Mouse (Mus musculus): Measurements from ENCODE around the gene Etfb. TPM values are rescaled to one million over a fixed set of nuclear protein-coding genes. Genes with fewer than 3 reads are reported as not detected.
A peak's percentile ranks its signal among the peaks of the same experiment; 100 is the strongest.
"Not testable (repeated sequence)": the region's sequence is repeated elsewhere in the genome, so short reads cannot be mapped to it uniquely, and the experiment has no call there.

The Etfb gene
- 314 and 319 TPM in 2 replicates for polyA plus RNA-seq (2015; fragmentation: Nextera tagmentation; extraction: Ambion mirVana)

DNA sequence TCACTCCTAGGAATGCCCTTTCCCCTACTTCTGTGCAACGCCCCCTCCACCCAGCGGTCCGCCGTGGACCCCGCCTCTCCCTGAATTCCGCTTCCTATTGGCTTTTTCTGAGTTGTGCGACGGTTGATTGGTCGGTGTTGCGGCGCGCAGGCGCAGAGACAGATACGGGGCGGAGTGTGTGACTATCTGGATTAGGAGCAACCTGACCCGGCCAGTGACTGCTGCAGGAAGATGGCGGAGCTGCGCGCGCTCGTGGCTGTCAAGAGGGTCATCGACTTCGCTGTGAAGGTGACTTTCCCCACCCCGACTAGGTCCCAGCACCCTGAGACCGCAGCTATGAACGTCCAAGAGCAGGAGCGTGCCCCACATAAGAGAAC is at the start of gene Etfb, which contains the start of gene Gm45233:
Gene Etfb (plus strand): TSS at position 167 of the 377 bp plus-strand sequence.
Gene Gm45233 (plus strand): TSS at position 212 of the 377 bp plus-strand sequence.
- Histone ChIP-seq H3K4me2 (ENCODE audit: low read depth, low read length) (peak within 1 kb of the TSS; percentile 98), H3K4me1 (ENCODE audit: control insufficient read depth, low read depth, low read length) (peaks cover 28% of the 10 kb centered on the region), H3K4me3 (ENCODE audit: low read depth, low read length) (peak within 1 kb of the TSS; percentile 75), H3K27ac (ENCODE audit: low read length) (peak within 1 kb of the TSS; percentile 93), H3K9ac (ENCODE audit: low read depth, low read length) (peak within 1 kb of the TSS; percentile 63), H3K36me3 (ENCODE audit: control insufficient read depth, insufficient read depth) (no peaks in the 10 kb centered on the region), H3K27me3 (ENCODE audit: control insufficient read depth, insufficient read depth, low read depth, low read length) (no peaks in the 10 kb centered on the region), H3K9me3 (replicated peaks; ENCODE audit: control insufficient read depth, low read length) (no peaks in the 10 kb centered on the region)
- ATAC-seq (ENCODE audit: low read depth): peak; percentile 96
- 0% methylated on average over 27 of the region's 27 CpGs for WGBS (ENCODE audit: insufficient replicate concordance)

DNA sequence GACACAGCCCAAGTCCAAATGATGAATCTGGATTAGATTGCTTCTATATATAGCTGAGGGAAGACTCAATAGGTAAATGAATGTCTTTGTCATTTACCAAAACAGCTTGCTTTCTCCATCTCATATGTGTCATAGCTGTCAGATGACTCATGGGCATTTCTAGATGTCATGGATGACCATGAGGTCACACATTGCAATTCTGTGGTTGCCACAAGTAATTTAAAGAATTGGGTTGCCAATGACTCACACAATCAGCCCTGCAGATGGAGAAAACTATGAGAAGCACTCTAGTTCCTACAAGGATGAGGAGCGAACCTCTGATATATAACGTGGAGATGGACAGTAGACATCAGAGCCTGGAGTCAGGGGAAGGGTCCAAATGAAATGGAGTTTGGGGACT is 44.4 kb upstream of the Etfb start:
- WGBS (ENCODE audit: insufficient replicate concordance): 59% methylated on average over 2 of the region's 2 CpGs
- ATAC-seq (ENCODE audit: low read depth): no peak

DNA sequence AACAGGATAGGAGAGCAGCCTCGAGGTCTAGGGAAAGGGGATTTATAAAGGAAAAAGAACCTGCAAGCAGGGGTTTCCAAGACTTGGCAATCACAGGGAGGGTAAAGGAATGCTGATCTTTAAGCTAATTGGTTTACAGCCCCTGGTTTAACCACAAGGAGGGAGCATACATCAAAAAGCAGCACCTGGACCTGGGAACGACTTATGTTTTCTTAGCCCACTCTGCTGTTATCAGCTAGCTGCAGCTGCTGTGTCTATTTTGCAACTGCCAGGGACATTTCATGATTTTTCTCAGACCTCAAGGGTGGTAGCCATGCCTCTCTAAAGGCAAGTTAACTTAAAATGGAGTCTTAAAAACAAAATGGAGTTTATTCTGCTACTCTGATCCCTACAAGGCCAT is 41.2 kb upstream of the Etfb start:
- no peak overlapping the region for H3K4me3 ChIP-seq (ENCODE audit: low read depth, low read length)
- H3K27me3 ChIP-seq (ENCODE audit: control insufficient read depth, insufficient read depth, low read depth, low read length): no peaks in the 10 kb centered on the region
- no peaks in the 10 kb centered on the region for H3K4me1 ChIP-seq (ENCODE audit: control insufficient read depth, low read depth, low read length)
- no peaks in the 10 kb centered on the region for H3K9me3 ChIP-seq (replicated peaks; ENCODE audit: control insufficient read depth, low read length)
- ATAC-seq (ENCODE audit: low read depth): no peak
- no peak overlapping the region for H3K27ac ChIP-seq (ENCODE audit: low read length)
- WGBS (ENCODE audit: insufficient replicate concordance): 13% methylated on average over 2 of the region's 2 CpGs
- H3K4me2 ChIP-seq (ENCODE audit: low read depth, low read length): no peak overlapping the region
- no peaks in the 10 kb centered on the region for H3K36me3 ChIP-seq (ENCODE audit: control insufficient read depth, insufficient read depth)
- no peak overlapping the region for H3K9ac ChIP-seq (ENCODE audit: low read depth, low read length)

More for the DNA sequence above, 44.4 kb upstream of the Etfb start:
- no peak overlapping the region for H3K27ac ChIP-seq (ENCODE audit: low read length)
- no peaks in the 10 kb centered on the region for H3K9me3 ChIP-seq (replicated peaks; ENCODE audit: control insufficient read depth, low read length)
- no peak overlapping the region for H3K9ac ChIP-seq (ENCODE audit: low read depth, low read length)
- H3K4me1 ChIP-seq (ENCODE audit: control insufficient read depth, low read depth, low read length): no peaks in the 10 kb centered on the region
- H3K4me3 ChIP-seq (ENCODE audit: low read depth, low read length): no peak overlapping the region
- H3K4me2 ChIP-seq (ENCODE audit: low read depth, low read length): no peak overlapping the region
- H3K36me3 ChIP-seq (ENCODE audit: control insufficient read depth, insufficient read depth): no peaks in the 10 kb centered on the region
- H3K27me3 ChIP-seq (ENCODE audit: control insufficient read depth, insufficient read depth, low read depth, low read length): no peaks in the 10 kb centered on the region

DNA sequence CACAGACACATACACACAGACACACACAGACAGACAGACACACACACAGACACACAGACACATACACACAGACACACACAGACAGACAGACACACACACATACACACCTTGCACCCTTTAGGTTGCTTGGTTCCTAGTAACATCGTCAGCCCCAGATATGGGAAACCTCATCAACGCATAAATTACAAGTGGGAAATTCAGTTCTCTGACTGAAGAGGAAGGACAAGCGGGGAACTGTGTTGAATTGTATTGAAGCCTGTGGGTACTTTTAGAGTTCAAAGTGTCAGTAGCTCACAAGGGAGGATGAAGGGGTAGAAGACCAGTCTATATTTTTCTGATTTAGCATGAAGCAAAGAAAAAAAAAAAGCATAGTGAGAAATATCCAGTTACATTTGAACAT is 36.3 kb upstream of the Etfb start:
- H3K27ac ChIP-seq (ENCODE audit: low read length): no peak overlapping the region
- H3K36me3 ChIP-seq (ENCODE audit: control insufficient read depth, insufficient read depth): no peaks in the 10 kb centered on the region
- H3K4me1 ChIP-seq (ENCODE audit: control insufficient read depth, low read depth, low read length): no peaks in the 10 kb centered on the region
- H3K27me3 ChIP-seq (ENCODE audit: control insufficient read depth, insufficient read depth, low read depth, low read length): no peaks in the 10 kb centered on the region
- no peak overlapping the region for H3K4me2 ChIP-seq (ENCODE audit: low read depth, low read length)
- no peak for ATAC-seq (ENCODE audit: low read depth)
- 41% methylated on average over 3 of the region's 3 CpGs for WGBS (ENCODE audit: insufficient replicate concordance)
- no peak overlapping the region for H3K4me3 ChIP-seq (ENCODE audit: low read depth, low read length)
- no peaks in the 10 kb centered on the region for H3K9me3 ChIP-seq (replicated peaks; ENCODE audit: control insufficient read depth, low read length)
- no peak overlapping the region for H3K9ac ChIP-seq (ENCODE audit: low read depth, low read length)

DNA sequence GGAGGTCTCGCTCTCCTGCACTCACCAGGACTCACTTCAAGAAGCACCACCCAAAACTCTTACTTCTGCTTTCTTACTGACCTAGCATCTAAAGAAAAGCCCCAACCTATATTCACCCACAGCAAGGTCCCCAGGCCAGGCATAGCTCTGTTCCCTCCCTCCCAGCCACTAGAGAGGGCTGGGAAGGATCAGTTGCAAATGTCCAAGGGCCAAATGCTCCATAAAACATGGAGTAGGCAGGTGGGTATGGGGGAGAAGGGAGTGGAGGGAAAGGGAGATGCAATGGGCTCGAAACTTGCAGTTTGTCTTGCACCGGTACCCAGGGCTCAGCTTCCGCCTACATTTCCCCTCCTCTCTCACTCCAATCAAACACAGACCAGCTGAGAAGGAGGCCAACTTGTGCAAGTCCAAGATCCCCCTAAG is 35.7 kb upstream of the Etfb start, which contains the start of gene Siglecg:
Gene Siglecg (plus strand): TSS at position 74 of the 423 bp plus-strand sequence.
- Histone ChIP-seq H3K4me3 (ENCODE audit: low read depth, low read length) (no peak within 1 kb of the TSS), H3K4me2 (ENCODE audit: low read depth, low read length) (no peak within 1 kb of the TSS), H3K36me3 (ENCODE audit: control insufficient read depth, insufficient read depth) (no peaks in the 10 kb centered on the region), H3K9ac (ENCODE audit: low read depth, low read length) (no peak within 1 kb of the TSS), H3K9me3 (replicated peaks; ENCODE audit: control insufficient read depth, low read length) (no peaks in the 10 kb centered on the region), H3K27ac (ENCODE audit: low read length) (no peak within 1 kb of the TSS), H3K27me3 (ENCODE audit: control insufficient read depth, insufficient read depth, low read depth, low read length) (no peaks in the 10 kb centered on the region), H3K4me1 (ENCODE audit: control insufficient read depth, low read depth, low read length) (no peaks in the 10 kb centered on the region)
- ATAC-seq (ENCODE audit: low read depth): no peak
- 38% methylated on average over 4 of the region's 4 CpGs for WGBS (ENCODE audit: insufficient replicate concordance)

DNA sequence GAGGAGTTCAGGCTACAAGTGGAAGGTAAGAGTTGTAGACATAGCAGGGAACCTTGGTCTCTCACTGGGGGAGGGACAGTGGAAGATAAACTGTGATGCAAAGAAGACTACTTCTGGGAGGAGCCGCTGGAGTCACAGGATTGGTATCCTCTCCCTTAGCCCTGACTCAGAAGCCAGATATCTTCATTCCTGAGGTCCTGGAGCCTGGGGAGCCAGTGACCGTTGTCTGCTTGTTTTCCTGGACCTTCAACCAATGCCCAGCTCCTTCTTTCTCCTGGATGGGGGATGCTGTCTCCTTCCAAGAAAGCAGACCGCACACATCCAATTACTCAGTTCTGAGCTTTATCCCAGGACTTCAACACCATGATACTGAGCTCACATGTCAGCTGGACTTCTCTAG is 34.8 kb upstream of the Etfb start:
- H3K9ac ChIP-seq (ENCODE audit: low read depth, low read length): no peak overlapping the region
- H3K4me1 ChIP-seq (ENCODE audit: control insufficient read depth, low read depth, low read length): no peaks in the 10 kb centered on the region
- no peak overlapping the region for H3K4me3 ChIP-seq (ENCODE audit: low read depth, low read length)
- WGBS (ENCODE audit: insufficient replicate concordance): 54% methylated on average over 3 of the region's 3 CpGs
- H3K27me3 ChIP-seq (ENCODE audit: control insufficient read depth, insufficient read depth, low read depth, low read length): no peaks in the 10 kb centered on the region
- no peak for ATAC-seq (ENCODE audit: low read depth)
- H3K36me3 ChIP-seq (ENCODE audit: control insufficient read depth, insufficient read depth): no peaks in the 10 kb centered on the region
- no peak overlapping the region for H3K27ac ChIP-seq (ENCODE audit: low read length)
- no peaks in the 10 kb centered on the region for H3K9me3 ChIP-seq (replicated peaks; ENCODE audit: control insufficient read depth, low read length)
- H3K4me2 ChIP-seq (ENCODE audit: low read depth, low read length): no peak overlapping the region

DNA sequence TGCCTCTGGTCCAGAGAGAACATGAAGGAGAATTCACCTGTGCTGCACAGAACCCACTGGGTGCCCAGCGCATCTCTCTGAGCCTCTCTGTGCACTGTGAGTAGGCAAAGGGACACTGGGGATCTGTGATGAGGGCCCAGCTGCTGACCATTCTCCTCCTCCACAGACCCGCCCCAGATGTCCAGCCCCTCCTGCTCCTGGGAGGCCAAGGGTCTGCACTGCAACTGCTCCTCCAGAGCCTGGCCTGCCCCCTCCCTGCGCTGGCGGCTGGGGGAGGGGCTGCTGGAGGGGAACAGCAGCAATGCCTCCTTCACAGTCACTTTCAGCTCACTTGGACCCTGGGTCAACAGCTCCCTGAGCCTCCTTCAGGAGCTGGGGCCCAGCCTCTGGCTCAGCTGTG is 32.2 kb upstream of the Etfb start:
- 44% methylated on average over 4 of the region's 4 CpGs for WGBS (ENCODE audit: insufficient replicate concordance)
- H3K9ac ChIP-seq (ENCODE audit: low read depth, low read length); H3K27me3 ChIP-seq (ENCODE audit: control insufficient read depth, insufficient read depth, low read depth, low read length); H3K4me2 ChIP-seq (ENCODE audit: low read depth, low read length); ATAC-seq (ENCODE audit: low read depth); H3K9me3 ChIP-seq (replicated peaks; ENCODE audit: control insufficient read depth, low read length); H3K27ac ChIP-seq (ENCODE audit: low read length); H3K36me3 ChIP-seq (ENCODE audit: control insufficient read depth, insufficient read depth); H3K4me1 ChIP-seq (ENCODE audit: control insufficient read depth, low read depth, low read length); H3K4me3 ChIP-seq (ENCODE audit: low read depth, low read length): not testable (repeated sequence)

DNA sequence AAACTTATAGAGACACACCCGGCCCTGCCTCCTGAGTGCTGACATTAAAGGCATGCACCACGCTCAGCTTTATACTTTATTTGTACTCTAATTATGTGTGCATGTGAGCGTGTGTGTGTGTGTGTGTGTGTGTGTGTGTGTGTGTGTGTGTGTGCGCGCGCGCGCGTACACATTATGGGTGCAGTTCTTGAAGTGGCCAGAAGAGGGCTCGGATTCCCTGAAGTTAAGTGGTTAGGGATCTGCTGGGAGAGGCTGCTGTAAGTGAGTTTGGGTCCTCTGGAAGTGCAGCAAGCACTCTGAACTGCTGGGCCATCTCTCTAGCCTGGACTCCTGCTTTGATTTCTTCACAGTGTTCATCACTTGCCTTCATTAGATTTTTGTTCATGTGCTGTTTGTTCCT is 26.6 kb upstream of the Etfb start:
- Histone ChIP-seq H3K4me1 (ENCODE audit: control insufficient read depth, low read depth, low read length) (no peaks in the 10 kb centered on the region), H3K4me3 (ENCODE audit: low read depth, low read length) (no peak overlapping the region), H3K27me3 (ENCODE audit: control insufficient read depth, insufficient read depth, low read depth, low read length) (no peaks in the 10 kb centered on the region), H3K27ac (ENCODE audit: low read length) (no peak overlapping the region), H3K9me3 (replicated peaks; ENCODE audit: control insufficient read depth, low read length) (no peaks in the 10 kb centered on the region), H3K9ac (ENCODE audit: low read depth, low read length) (no peak overlapping the region), H3K36me3 (ENCODE audit: control insufficient read depth, insufficient read depth) (no peaks in the 10 kb centered on the region), H3K4me2 (ENCODE audit: low read depth, low read length) (no peak overlapping the region)
- no peak for ATAC-seq (ENCODE audit: low read depth)
- 80% methylated on average over 10 of the region's 10 CpGs for WGBS (ENCODE audit: insufficient replicate concordance)

DNA sequence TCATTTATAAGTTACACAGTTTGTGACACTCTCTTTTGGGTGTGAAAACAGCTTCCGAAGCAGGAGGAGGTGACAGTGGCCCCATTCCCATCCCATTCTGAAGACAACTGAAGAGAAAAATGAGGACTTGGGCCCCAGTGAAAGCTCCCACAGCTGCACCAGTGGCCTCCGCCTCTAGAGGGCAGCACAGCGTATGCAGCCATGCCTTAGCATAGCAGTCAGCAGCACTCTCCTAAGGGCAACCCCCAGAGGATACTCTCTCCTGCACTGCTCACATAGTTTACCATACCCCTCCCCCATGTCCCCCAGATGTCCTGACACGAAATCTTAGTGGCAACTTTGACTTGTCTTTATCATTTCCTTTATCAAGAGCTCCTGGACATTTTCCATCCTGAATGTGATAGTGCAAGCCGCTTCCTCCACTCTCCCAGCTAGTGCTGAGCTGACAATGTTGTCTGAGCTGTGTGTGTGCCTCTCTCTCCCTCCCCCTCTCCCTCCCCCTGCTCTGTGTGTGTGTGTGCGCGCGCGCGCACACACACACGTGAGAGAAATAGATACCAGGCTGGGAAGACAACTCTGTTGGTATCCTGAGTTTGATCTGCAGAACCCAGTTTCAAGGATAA is 20.8 kb upstream of the Etfb start:
- peak; percentile 88 for ATAC-seq (ENCODE audit: low read depth)
- no peak overlapping the region for H3K27ac ChIP-seq (ENCODE audit: low read length)
- H3K4me3 ChIP-seq (ENCODE audit: low read depth, low read length): no peak overlapping the region
- no peaks in the 10 kb centered on the region for H3K36me3 ChIP-seq (ENCODE audit: control insufficient read depth, insufficient read depth)
- 8% methylated on average over 11 of the region's 11 CpGs for WGBS (ENCODE audit: insufficient replicate concordance)
- no peaks in the 10 kb centered on the region for H3K9me3 ChIP-seq (replicated peaks; ENCODE audit: control insufficient read depth, low read length)
- H3K4me1 ChIP-seq (ENCODE audit: control insufficient read depth, low read depth, low read length): peaks cover 3% of the 10 kb centered on the region; the same call in 1 of the 2 replicates
- no peak overlapping the region for H3K4me2 ChIP-seq (ENCODE audit: low read depth, low read length)
- H3K9ac ChIP-seq (ENCODE audit: low read depth, low read length): no peak overlapping the region
- no peaks in the 10 kb centered on the region for H3K27me3 ChIP-seq (ENCODE audit: control insufficient read depth, insufficient read depth, low read depth, low read length)

Measured in liver, embryonic 16.5 days (tissue).